ENCODE assay signal across 8 mouse cellular contexts in genomic region chr3:67429999-67430380, GRCm38 (mm10). TPM values are rescaled to one million over a fixed set of nuclear protein-coding genes. Genes with fewer than 3 reads are reported as not detected.
DNase-seq lines count a peak whose midpoint lies in the region; ATAC-seq lines count a peak whose summit lies in the region.

Gfm1 (plus strand) TSS chr3:67430096.

- peaks cover 8% of the 10 kb centered on the region for H3K4me1 ChIP-seq in hindbrain, embryonic 16.5 days (ENCODE audit: control insufficient read depth, insufficient read depth, low read depth, low read length)

- H3K9me3 ChIP-seq in hindbrain, embryonic 16.5 days (ENCODE audit: control insufficient read depth, low read length): peaks cover 9% of the 10 kb centered on the region; the same call in 1 of the 2 replicates

- peak within 1 kb of the TSS; percentile 84 for H3K4me2 ChIP-seq in hindbrain, embryonic 16.5 days (ENCODE audit: low read length)

- peaks cover 22% of the 10 kb centered on the region for H3K79me2 ChIP-seq in macrophage (ENCODE audit: inconsistent target)

- H3K9ac ChIP-seq in hindbrain, embryonic 16.5 days (ENCODE audit: low read depth, low read length): peak within 1 kb of the TSS; percentile 89

- no peaks in the 10 kb centered on the region for H3K27me3 ChIP-seq in hindbrain, embryonic 16.5 days (replicated peaks; ENCODE audit: control insufficient read depth, insufficient read depth, low read length)

- DNase-seq in WW6 (ENCODE audit: low read depth, low spot score): peak; percentile 59
- DNase-seq in cerebellum, postnatal 4 days (ENCODE audit: low spot score in 2 of 2): peak; percentile 75 to 90
- DNase-seq in gastrocnemius, adult 18-20 months (ENCODE audit: low spot score): peak; percentile 89
- peak; percentile 92 to 94 for DNase-seq in left cerebral cortex, adult 18-20 months (ENCODE audit: low spot score in 2 of 2)
- DNase-seq in right cerebral cortex, adult 18-20 months: peak; percentile 94
- peak; percentile 54 for DNase-seq in urinary bladder, postnatal 10 days (ENCODE audit: low spot score)

- H3K4me3 ChIP-seq in hindbrain, embryonic 16.5 days (ENCODE audit: low read length): peak within 1 kb of the TSS; percentile 99
- peak within 1 kb of the TSS; percentile 98 for H3K4me3 ChIP-seq in macrophage (ENCODE audit: inconsistent target)

- H3K36me3 ChIP-seq in hindbrain, embryonic 16.5 days (ENCODE audit: control insufficient read depth, insufficient read depth, low read length): peaks cover 8% of the 10 kb centered on the region
- H3K36me3 ChIP-seq in macrophage (ENCODE audit: inconsistent target): peaks cover 19% of the 10 kb centered on the region; the same call in 1 of the 2 replicates

- under 1% methylated on average over 23 of the region's 24 CpGs for WGBS in hindbrain, embryonic 16.5 days
- under 1% methylated on average over 24 of the region's 24 CpGs for WGBS in macrophage (ENCODE audit: missing documents)

- ATAC-seq in hindbrain, embryonic 16.5 days: peak; percentile 98

- peak within 1 kb of the TSS; percentile 50; the same call in 1 of the 2 replicates for H3K27ac ChIP-seq in hindbrain, embryonic 16.5 days (ENCODE audit: low read depth, low read length)
- peak within 1 kb of the TSS; percentile 19; the same call in 1 of the 2 replicates for H3K27ac ChIP-seq in macrophage

RNA-seq across cellular contexts. Expression of gene Gfm1, which starts in this region (rescaled TPM):
- total RNA-seq in gastrocnemius, adult 18-20 months (2021): 100 to 1,000 TPM; 105 to 108 TPM
- 34.0 and 35.0 TPM in 2 replicates for polyA plus RNA-seq in hindbrain, embryonic 16.5 days (2015; fragmentation: Nextera tagmentation; extraction: Ambion mirVana)
- total RNA-seq in left cerebral cortex, adult 18-20 months (2021): 10 to 100 TPM; 49.6 to 49.8 TPM
- 10 to 100 TPM in 24 of 26 experiments, 1 to 10 TPM in 2; 9.1 to 53.1 (median 35.0) TPM for total RNA-seq in macrophage (2018; cell fraction: chromatin; rRNA removed)
- total RNA-seq in macrophage (2018; cell fraction: cytosol; rRNA removed): 10 to 100 TPM; 19.2 to 37.2 (median 28.1) TPM
- 10 to 100 TPM; 12.1 to 48.2 (median 27.0) TPM for total RNA-seq in macrophage (2018; cell fraction: nucleus; rRNA removed)
- polyA plus RNA-seq in macrophage (2018): 23.5 to 52.4 TPM (median 43.2 TPM) in 3 replicates

Comparison
In these comparisons a context has a peak if more than half of its experiments do, and no peak if none do; other contexts are left out.
1. Peak in every context shown above with its lines: DNase-seq, ATAC-seq, H3K4me3 ChIP-seq and H3K27ac ChIP-seq.